Mouse (Mus musculus) kidney, postnatal 4 days (tissue): ENCODE results near the gene Smarcb1.
A peak's percentile ranks its signal among the peaks of the same experiment; 100 is the strongest.

Experiments used
- DNase-seq, 2 experiments: peaks; one replicate each; pipeline ENCODE4 v3.0.0; 2021; ENCODE audit warnings: mixed read lengths in 2 of 2

The Smarcb1 gene

DNA sequence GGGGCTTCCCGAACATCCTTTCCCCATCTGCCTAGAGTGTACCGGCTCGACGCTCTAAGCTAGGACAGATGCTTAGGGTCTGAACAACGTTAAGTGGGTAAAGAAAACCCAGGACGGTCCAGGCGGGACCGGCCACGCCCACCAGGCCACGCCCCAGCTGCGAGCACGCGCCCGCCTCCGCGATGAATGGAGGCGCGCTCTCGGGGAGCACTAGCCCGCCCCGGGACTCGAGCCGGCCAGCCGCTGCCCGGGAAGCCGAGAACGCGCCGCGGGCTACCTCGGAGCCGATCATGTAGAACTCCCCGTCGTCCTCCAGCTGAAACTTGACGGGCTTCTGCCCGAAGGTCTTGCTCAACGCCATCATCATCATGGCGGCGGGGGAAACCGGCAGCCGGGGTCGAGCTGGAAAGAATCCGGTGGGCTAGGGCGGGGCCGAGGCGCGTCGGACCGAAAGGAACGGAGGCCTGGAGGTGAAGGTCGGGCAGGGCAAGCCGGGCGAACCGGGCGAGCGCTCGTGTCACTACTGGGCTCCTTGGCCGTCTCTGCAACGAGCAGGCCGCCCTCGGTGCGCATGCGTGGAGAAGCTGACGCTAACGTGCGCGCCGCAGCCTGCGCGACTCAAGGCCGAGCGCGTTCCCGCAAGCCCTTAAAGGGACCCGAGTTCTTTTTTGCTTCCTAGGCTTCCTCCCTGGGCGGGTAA lies at the start of gene Smarcb1:
Gene Smarcb1 (minus strand): TSS at position 592 of the 700 bp plus-strand sequence.
- DNase-seq = peak; percentile 97 to 98

DNA sequence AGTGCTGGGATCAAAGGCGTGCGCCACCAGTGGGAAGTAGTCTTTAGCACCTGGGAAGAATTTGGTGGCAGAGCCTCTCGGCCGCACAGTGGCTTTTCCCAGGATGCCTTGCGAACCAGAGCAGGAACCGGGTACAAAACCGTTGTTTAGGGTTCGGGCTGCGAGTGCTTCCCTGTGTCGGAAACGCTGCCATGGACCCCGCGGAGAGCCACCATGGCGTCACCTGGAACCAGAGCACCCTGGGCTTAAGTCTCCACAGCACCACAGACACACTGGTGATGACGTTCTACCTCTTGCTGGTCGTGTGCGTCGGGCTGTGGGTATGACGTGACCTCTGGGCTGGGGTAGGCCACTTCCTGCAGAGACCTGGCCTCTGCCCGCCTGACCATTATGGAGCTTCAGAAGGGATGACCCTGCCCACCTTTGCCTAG lies 33.0 kb upstream of the Smarcb1 start, which contains the start of gene Gm5134:
Gene Gm5134 (plus strand): TSS at position 134 of the 431 bp plus-strand sequence.
- DNase-seq = no peak

DNA sequence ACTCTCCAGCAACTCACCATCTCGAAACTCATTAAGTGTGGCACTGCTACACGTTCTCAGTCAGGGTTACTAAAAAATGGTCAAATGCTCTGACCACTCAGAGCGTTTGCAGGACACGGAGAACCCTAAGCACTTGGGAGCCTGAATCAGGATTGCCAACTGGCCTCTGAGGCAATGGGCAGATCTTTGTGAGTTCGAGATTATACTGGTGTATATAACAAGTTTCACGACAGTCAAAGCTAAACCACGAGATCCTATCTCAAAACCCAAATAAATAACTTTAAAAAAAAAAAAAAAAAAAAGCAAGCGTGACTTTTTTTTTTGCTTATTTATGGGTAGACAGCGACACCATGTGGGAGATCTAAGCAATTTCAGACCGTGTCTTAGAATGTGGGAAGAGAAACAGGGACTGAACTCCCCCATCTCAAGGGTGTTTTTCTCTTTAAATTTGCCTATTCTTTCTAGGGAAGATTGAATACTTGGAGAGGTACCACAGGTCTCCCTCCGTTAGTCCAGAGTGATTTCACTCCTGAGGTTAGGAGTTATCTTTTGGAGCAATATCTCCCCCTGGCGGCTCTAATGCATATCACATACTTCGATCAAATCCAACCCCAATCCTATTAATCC lies 30.1 kb upstream of the Smarcb1 start:
- peak; percentile 49 to 64 for DNase-seq

DNA sequence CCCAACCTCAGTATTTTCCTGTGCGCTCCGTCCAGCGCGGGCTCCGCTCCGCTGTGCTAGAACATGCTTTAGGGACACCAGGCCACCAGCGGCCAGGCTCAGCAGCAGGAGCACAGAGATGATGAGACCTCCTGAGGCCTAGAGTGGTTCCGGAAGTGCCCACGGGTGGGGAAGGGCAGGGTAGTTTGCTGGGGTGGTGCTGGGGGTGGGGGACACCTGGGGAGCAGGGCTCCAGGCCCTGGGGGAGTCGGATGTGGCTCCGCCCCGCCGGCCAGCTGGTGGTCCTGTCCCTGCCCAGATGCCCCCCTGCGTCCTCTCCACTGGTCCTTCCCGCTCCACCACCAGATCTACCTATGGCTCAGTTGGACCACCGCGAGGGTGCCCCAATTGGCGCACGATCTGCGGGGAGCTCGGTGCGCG lies 29.4 kb upstream of the Smarcb1 start:
- DNase-seq = peak; percentile 61 to 77

DNA sequence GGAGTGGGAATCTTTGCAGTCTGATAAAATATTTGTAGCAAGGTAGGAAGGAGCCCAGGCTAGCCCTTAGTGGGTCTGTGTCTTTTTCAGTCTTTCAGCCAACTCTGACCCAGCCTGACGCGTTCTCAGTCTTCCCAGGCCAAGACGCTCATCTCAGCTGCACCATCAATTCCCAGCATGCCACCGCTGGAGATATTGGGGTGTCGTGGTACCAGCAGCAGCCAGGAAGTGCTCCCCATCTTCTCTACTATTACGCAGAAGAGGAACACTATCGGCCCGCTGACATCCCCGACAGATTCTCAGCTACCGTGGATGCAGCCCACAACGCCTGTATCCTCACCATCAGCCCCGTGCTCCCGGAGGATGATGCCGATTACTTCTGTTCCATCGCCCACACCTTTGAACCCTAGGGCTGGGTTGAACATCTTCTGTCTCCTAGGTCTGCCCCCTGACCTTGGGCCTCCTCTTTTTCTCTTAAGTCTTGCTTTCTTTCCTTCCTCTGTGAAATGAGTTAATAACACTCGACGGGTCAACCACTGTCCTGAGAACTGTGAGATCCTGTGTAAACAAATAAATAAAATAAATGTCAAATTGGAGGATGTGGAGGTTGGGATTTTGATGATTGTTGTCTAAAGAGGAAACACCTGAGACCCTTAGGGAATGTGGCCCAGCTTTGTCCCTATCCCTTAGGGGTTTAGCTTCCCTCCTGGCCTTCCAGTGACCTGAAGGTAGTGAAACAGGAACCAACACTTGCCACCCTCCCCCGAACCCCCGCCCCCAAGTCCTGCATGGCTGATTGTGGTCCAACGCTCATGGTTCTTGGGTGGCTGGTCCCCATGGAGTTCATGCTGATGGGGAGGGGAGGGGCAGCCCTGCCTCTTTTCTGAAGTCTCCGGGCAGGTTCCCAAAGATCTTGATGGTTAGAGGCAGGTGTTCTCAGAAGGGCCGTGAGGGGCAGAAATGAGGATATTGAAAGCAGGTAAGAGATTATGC lies 27.9 kb upstream of the Smarcb1 start:
- DNase-seq = peak in 1 of 2 experiments; percentile 36

DNA sequence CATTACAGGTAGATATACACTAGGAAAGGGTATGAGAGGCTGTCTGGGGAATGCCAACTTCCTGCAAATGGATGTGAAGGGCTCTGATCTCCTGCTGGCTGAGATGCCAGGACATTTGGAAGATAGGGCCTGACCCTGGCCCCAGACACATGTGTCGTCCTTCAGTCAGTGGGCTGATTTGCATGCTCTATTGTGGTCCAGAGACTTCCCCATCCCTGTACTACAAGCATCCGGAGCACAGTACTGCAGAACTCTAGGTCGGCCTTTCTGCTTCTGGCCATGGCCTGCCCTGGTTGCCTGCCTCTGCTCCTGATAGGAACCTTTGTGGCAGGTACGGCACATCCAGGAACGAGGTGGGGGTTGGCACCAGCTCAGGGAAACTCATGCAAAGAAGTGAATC lies 26.7 kb upstream of the Smarcb1 start:
- no peak for DNase-seq

DNA sequence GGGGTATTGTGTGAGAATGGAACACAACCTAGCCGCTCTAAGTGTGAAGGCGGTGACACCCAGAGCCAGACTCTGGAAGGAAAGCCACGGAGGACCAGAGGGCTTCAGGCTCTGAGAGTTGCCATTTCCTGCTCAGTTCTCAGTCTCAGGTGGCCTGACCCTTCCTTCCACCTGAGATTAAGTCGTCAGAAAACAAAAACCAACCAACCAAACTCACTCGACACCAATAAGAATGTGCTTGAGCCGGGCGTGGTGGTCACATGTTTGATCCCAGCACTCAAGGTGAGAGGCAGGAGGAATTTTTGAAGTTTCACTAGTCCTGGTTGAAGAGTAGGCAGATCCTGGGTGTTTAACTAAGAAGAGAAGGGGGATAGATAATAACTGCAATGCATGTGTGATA lies 24.5 kb upstream of the Smarcb1 start:
- no peak for DNase-seq

DNA sequence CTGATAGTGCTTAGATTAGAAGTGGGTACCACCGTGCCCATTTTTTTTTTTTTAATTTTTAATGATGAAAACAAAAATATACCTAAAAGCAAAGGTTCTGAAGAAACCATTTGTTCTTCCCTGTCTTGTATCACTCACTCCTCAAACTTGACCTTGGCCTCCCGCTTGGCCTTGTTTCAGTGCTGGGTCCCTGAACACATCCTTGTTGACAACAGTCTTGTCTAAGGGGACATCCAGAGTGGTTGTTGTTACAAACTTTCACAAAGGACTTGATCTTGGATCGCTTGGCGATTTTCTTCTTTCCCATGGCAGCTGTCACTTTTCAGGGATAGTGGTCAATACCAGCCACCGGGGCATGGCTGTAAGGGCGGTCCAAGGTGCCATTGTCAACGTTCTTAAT lies 23.8 kb upstream of the Smarcb1 start:
- no peak for DNase-seq

DNA sequence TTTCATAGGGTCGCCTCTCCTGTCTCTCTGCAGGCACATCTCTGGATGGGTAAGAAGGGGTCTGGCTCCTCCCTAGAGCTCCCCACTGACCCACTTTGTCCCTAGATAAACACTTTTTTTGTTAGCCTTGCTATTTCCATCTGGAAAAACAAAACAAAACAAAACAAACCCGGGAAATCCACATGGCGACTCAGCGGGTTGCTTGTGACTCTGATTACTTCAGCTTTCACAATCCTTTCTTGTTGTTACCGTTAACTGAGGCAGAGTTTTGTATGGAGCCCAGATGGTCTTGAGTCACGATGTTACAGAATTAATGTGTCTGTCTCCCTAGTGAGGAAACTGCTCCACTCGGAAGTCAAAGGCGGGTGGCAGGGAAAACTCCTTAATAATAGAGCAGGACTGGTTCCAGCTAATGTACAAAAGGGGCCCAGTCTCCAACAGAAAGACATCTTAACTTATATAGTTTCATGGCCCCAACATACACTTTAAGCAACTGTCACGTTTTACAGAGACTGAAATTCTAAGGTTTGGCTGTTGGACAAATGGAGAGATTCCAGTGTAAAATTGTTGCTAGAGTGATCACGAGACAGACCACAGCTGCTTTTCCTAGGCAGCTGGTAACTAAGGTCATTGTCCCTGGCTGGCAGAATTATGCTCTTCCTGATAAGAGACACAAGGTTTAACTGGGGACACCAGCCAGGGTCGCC lies 22.8 kb upstream of the Smarcb1 start:
- DNase-seq = peak; percentile 35 to 54

DNA sequence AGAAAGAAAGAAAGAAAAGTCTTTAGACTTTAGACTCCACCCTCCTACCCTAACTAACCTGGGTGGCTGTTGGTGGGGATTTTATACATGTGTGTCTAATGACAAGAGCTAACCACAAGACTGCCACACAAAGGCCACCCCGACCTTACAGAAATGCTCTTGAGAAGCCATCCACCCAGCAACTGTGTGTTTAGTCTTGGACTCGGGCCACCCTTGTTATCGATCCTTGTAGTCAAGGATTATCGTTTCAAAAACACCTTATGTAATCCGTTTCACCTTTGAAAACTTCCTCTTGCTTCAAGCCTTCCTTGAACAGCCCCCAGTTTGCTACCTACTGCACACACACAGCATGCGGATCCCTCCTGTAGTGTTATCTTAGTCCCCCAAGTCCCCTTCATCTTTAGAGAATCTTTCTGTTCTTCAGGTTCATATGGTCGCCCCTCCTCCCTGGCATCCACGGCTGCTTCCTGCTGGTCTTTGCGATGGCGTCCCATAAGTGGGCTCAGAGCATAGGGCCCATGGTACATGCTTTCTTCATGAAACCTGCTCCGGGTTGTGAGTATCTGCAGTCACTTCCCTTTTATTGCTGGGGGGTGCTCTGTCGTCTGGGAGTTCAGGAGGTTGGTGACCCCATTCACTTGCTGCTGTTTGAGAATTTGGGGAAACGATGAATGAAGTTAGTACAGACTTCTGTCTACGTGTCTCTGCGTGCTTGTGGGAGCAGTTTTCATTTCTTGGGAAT lies 21.5 kb upstream of the Smarcb1 start, which contains the start of gene Vpreb3:
Gene Vpreb3 (plus strand): TSS at position 322 of the 742 bp plus-strand sequence.
- no peak for DNase-seq

DNA sequence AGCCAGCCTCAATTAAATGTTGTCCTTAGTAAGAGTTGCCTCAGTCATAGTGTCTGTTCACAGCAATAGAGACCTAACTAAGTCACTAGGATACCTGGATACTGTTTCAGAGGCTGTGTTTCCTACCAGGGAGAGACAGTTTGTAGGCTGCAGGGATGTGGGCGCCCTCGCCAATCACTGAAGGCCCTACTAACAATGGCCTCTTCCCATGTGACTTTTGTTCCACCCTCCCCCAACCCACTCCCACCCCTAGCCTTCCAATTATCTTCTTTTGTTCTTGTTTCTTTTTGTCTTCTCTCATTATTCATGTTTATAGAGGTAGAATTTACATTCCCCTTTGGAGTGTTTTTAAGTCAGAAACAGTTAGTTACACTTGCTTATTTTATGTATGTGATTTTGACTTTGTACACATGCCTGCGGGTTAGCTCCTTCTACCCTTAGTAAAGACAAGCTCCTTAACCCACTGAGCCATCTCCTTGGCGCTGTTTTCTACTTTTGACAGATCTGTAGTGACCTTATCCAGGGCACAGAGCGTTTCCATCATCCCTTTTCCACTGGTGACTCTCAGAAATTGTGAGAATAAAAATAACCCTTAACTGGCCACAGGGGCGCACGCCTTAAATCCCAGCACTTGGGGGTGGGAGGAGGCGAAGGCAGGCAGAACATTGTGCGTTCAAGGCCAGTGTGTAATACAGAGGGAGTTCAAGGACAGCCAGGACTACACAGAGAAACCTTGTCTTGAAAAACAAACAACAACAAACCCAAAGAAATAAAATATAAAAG lies 19.8 kb upstream of the Smarcb1 start:
- no peak for DNase-seq

DNA sequence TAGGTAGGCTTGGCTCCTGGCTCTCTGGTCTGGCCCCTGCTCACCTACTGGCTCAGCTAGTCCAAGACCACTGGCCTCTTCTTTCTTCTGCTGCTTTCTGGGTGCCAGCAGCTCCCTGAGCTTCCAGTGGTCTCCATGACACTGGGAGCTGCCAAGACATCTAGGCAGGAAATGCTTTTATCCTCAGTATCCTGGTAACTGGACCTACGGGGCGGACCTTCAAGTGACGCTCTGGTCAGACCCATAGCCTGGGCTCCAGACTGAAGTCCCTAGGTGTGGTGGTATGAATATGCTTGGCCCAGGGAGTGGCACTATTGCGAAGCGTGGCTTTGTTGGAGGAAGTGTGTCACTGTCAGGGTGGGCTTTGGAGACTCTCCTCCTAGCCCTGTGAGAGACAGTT lies 19.1 kb upstream of the Smarcb1 start, which contains the start of gene Gm867:
Gene Gm867 (minus strand): TSS at position 153 of the 400 bp plus-strand sequence.
- no peak for DNase-seq

DNA sequence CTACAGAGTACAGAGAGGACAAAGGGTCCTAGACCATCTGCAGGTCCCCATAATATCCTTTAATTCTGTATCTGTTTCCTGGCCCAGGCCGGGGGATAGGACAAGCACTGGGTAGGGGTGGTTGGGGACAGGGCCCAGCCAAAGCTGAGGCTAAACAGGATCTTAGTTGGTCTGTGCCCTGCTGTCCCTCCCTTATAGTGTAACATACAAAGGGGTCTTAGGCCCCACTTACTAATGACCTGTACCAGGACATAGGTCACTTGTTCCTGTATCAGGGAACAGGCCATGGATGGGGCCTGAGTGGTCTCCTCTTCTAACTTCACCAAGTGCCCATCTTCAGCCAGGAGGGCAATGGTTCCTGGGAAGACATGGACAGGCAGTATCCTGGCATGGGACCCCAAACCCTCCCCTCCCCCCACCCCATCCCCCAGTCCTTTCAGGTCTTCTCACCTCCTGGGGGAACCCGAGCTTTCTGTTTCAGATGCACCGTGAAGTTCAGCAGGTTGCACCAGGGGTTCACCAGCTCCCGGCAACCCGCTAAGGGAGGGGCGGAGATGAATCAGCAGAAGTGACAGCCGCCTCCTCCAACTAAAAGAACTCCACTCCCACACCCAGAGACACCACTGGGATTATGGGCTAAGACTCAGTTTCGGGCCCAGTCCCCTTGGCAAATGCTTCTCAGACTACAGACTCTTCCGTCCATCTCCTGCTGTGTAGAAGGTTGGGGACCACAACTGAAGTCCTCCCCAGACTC lies 18.2 kb upstream of the Smarcb1 start:
- DNase-seq = no peak

DNA sequence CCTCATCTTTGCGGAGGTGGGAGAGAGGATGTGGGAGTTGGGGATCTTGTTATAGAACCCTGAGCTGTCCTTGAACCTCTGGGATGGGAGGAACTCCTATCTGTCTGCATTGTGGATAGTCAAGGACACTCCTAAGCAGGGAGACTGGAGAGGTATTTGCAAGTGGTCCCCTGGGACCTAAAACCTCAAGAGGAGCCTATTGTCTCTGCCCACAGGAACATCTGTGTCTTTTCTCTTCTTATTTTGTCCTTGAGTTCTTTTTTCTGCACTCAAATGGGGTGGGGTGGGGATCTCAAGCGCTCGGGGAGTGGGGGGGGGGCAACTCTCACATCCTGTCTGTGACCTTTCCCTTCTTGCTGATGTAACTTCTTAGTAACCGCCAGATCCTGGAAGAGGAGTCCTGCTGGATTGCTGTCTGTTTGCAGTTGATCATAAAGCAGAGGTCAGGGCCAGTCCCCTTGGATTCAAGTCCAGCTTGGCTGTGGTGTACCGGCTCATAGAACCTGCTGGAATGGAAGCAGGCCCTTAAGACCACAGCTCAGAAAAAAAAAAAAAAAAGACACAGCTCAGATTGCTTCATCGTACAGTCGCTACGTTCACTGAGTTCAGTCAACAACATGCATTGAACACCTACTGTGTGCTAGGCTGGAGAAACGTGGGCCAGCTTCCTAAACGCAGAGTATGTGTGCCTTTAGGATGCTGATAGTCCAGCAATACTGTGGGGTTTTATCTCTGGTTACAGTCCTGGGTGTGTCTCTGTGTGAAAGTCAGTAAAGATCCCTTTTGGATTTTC lies 16.6 kb upstream of the Smarcb1 start:
- no peak for DNase-seq

DNA sequence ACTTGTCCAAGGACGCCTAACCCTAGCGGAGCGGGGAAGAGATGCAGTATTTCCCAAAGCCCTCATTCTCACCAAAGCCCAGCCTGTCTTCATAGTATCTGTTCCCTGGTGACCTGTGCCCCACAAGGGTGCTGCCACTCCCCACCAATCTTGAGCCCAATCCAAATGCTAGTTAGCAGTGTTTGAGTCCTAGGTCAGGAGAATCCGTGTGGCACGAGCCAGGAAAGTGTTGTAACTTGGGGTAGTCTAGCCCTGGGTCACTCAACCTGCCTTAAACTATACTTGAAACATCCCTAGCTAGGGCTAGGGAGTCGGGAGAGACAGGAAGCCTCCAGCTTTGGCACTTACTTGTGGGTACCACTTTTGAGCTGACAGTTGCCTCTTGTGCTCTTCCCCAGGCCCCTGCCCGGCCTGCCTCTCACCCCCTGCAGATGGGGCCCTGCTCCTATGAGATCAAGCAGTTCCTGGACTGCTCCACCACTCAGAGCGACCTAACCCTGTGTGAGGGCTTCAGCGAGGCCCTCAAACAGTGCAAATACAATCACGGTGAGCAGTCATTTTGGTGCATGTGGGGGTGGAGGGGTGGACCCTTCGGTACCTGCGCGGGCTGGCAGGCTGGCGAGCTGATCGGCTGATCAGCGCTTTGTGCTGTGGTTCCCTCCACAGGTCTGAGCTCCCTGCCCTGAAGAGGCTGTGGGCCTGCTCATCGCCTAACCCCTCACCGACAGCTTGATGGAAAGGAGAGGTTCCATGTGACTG lies 15.7 kb upstream of the Smarcb1 start:
- DNase-seq = no peak

DNA sequence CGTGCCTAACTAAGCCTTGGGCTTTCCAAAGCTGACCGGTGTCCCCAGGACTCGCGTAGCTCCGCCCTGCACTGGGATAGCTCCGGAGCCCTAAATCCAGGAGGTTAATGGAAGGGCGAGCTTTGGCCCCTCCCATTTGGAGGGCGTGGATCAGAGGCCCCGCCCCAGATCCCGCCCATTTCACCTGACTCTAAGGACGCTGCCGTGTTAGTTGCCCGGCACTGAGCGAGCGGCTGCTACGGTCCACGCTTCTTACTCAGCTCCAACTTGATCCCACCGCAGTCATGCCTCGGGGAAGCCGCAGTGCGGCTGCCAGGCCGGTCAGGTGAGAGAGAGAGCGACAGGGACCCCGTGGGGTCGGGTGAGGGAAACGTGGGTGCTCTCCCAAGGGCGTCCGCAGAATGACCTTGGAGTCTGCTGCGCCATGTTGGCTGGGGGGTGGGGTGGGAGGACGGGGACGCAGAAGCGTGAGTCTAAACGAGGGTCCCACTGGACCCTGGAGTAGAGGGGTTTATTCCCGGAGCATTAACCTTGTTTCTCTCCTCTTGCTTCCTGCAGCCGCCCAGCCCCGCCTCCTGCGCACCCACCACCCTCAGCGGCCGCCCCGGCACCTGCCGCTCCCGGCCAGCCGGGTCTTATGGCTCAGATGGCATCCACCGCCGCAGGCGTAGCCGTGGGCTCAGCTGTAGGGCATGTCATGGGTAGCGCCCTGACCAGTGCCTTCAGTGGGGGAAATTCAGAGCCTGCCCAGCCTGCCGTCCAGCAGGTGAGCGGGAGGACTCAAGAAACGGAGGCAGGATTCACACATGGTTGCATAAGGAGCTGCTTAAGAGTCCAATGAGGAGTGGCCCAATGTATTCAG lies 14.5 kb upstream of the Smarcb1 start, which contains the start of gene Mmp11:
Gene Mmp11 (minus strand): TSS at position 817 of the 862 bp plus-strand sequence.
- DNase-seq = peak; percentile 84 to 91

DNA sequence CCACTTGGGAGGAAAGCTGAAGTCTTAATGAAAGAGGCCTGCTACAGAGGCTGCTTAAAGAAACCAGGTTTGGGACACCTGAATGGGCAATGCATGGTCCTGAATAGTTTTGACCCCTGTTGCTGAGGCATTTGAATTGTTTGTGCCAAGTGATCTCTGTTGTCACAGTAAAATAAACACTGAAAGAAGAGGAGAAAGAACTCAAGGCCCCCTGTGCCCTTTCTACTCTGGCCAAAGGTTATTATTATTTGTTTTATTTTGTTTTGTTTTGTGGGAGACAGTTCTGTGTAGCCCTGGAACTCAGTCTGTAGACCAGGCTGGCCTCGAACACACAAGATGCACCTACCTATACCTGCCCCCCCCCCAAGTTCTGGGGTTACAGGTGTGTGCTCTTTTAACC lies 13.6 kb upstream of the Smarcb1 start:
- DNase-seq = no peak
